Mouse (Mus musculus) liver, embryonic 13.5 days (tissue): ENCODE measurements around the gene Dusp28. TPM values are rescaled to one million over a fixed set of nuclear protein-coding genes. Genes with fewer than 3 reads are reported as not detected.

Experiments
- ATAC-seq: fragments of 200-750 bp; cut with Nextera tagmentation; 2 replicates; pipeline ENCODE4 v1.8.0; 2017; ENCODE audit warnings: low read depth, mild to moderate bottlenecking, moderate number of reproducible peaks, moderate library complexity
- DNase-seq: peaks from one replicate; pipeline ENCODE4 v3.0.0; 2022
- H3K27ac ChIP-seq: fragments of 300-500 bp; sonication (generic); 2 replicates; pipeline ENCODE4 v1.5.1; 2015; ENCODE audit warnings: moderate library complexity, mild to moderate bottlenecking, inconsistent platforms
- H3K27me3 ChIP-seq: fragments of 300-500 bp; sonication (generic); 2 replicates; pipeline ENCODE4 v1.6.1; 2015; ENCODE audit warnings: mild to moderate bottlenecking, inconsistent platforms
- H3K36me3 ChIP-seq: fragments of 300-500 bp; sonication (generic); 2 replicates; pipeline ENCODE4 v1.6.1; 2015; ENCODE audit warnings: mild to moderate bottlenecking, inconsistent platforms
- H3K4me1 ChIP-seq: fragments of 300-500 bp; sonication (generic); replicated peaks from 2 replicates; pipeline ENCODE4 v1.6.1; 2015; ENCODE audit warnings: inconsistent platforms
- H3K4me2 ChIP-seq: fragments of 300-500 bp; sonication (generic); 2 replicates; pipeline ENCODE4 v1.6.1; 2015; ENCODE audit warnings: inconsistent platforms, mild to moderate bottlenecking, moderate library complexity
- H3K4me3 ChIP-seq: fragments of 300-500 bp; sonication (generic); replicated peaks from 2 replicates; pipeline ENCODE4 v1.5.1; 2015; ENCODE audit warnings: mild to moderate bottlenecking, inconsistent platforms
- H3K9ac ChIP-seq: fragments of 300-500 bp; sonication (generic); 2 replicates; pipeline ENCODE4 v1.6.1; 2015; ENCODE audit warnings: mild to moderate bottlenecking, inconsistent platforms
- H3K9me3 ChIP-seq: fragments of 300-500 bp; sonication (generic); replicated peaks from 2 replicates; pipeline ENCODE4 v1.6.1; 2016; ENCODE audit warnings: inconsistent platforms
- WGBS: fragments of 180-500 bp; shearing (Covaris S2); methylation state at CpG from one replicate; pipeline ENCODE4 v1.1.7; 2015; ENCODE audit not compliant: insufficient replicate concordance; 5-methylcytosine and 5-hydroxymethylcytosine counted together
- polyA plus RNA-seq: library from polyadenylated mRNA; unstranded; fragments of >200 nt; fragmentation: Nextera tagmentation; extraction: Ambion mirVana; gene quantifications from 2 replicates; pipeline ENCODE4 v1.2.1, GENCODE M21; 2015

Dusp28 gene
- polyA plus RNA-seq, 1 experiment from 2014 or later, result 6.7 TPM

DNA sequence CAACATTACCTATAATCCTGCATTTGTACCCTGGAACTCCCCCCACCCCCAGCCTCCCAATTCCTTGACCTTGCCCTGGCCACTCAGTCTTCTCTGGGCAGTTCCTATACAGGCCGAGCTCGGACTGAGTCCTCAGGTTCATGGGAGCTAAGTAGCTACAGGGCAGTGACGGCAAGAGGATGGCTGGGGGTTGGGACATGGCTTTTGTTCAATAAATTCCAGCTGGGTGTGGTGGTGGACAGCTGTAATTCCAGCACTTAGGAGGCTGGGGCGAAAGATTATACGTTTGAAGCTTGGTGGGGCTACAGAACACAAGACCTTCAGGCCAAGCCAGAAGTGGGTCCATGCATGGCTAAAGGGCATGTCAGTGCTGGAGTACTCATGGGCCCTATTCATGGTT is 26.7 kb upstream of the Dusp28 start:
- Histone ChIP-seq H3K9ac (no peak overlapping the region), H3K9me3 (no peaks in the 10 kb centered on the region), H3K27ac (no peak overlapping the region), H3K4me1 (no peaks in the 10 kb centered on the region), H3K36me3 (no peaks in the 10 kb centered on the region), H3K27me3 (no peaks in the 10 kb centered on the region), H3K4me2 (no peak overlapping the region), H3K4me3 (no peak overlapping the region)
- no peak for ATAC-seq
- DNase-seq, result no peak
- whole genome bisulfite sequencing, result 66% methylated on average over 5 of the region's 5 CpGs

DNA sequence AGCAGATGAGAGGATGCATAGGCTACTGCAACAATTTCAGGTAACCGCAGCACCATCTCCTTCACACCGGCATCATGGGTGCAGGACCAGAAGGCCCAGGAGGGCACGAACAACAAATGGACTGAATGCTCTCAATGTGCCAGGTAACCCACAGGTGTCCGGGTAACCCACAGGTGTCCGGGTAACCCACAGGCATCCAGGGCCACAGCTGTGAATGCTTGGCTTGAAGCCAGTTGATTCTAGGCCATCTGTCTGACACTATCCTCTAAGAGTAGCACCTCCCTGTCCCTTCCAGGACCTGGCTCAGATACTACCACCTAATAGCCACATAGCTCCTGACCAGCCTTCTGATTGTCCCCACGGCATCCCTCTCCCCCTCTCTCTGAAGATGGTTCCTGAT is 24.8 kb upstream of the Dusp28 start:
- no peaks in the 10 kb centered on the region for H3K4me1 ChIP-seq
- 77% methylated on average over 6 of the region's 6 CpGs for WGBS
- H3K36me3 ChIP-seq, result no peaks in the 10 kb centered on the region
- no peak for DNase-seq
- H3K9ac ChIP-seq, result no peak overlapping the region
- no peak for ATAC-seq
- no peaks in the 10 kb centered on the region for H3K27me3 ChIP-seq
- H3K9me3 ChIP-seq, result no peaks in the 10 kb centered on the region
- no peak overlapping the region for H3K27ac ChIP-seq
- H3K4me3 ChIP-seq, result no peak overlapping the region
- H3K4me2 ChIP-seq, result no peak overlapping the region

DNA sequence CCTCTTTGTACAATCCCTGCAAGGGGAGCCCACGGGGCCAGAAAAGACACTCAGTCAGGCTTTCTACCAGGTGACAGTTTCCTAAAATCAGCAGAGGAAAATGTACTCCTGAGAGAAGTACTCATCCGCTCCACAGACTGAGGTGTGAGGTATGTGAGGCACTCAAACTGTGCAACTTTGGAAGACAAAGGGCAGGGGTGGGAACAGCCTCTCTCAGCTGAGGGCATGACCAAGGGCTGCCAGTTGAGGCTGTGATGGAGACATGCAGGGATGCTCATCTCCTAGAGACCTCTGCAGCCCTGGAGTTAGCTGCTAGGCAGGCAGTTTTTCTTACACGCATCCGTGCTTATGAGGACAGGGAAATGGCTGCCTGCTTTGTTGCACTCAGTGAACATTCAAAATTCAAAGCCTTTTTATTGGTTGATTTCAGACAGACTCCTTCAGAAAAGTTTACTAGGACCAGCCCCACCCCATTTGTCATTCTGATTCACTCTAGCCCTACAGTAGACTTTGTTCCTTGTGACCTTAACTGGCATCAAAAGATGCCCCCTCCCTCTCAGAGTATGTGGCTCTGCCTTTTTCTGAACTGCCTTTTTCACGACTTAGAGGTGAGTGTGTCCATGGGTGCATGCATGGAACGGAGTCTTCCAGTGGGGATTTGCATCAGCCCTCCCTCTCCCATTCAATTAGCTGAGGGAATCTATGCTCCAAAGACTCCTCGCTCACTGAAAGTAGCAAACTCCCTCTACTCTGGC is 17.7 kb upstream of the Dusp28 start:
- no peak for ATAC-seq
- 63% methylated on average over 7 of the region's 7 CpGs for WGBS

DNA sequence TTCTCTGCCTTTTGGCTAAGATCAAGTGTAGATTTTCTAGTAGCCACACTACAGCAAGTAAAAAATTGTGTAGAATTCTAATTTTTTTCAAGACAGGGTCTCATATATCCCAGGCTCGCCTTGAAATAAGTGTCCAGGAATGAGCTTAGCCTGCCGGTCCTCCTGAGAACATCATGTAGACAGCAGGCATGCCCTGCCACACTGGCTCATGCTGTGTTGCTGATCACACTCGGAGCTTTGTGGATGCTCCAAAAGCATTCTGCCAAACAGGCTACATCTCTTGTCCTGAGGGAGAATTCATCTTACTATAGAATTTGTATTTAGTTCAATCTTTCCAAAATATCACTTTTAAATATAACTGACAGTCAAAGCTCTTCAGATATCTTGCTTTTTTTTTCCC is 14.0 kb upstream of the Dusp28 start:
- Histone ChIP-seq H3K27ac (no peak overlapping the region), H3K4me2 (no peak overlapping the region), H3K36me3 (no peaks in the 10 kb centered on the region), H3K27me3 (no peaks in the 10 kb centered on the region; the same call in 1 of the 2 replicates), H3K4me3 (no peak overlapping the region), H3K9me3 (no peaks in the 10 kb centered on the region), H3K9ac (no peak overlapping the region), H3K4me1 (no peaks in the 10 kb centered on the region)
- 47% methylated on average over 3 of the region's 3 CpGs for WGBS
- no peak for ATAC-seq
- no peak for DNase-seq

More for the DNA sequence above, 17.7 kb upstream of the Dusp28 start:
- Histone ChIP-seq H3K4me3 (no peak overlapping the region), H3K4me2 (no peak overlapping the region), H3K27me3 (no peaks in the 10 kb centered on the region), H3K4me1 (no peaks in the 10 kb centered on the region), H3K36me3 (no peaks in the 10 kb centered on the region), H3K27ac (no peak overlapping the region), H3K9me3 (no peaks in the 10 kb centered on the region), H3K9ac (no peak overlapping the region)
- DNase-seq, result no peak

DNA sequence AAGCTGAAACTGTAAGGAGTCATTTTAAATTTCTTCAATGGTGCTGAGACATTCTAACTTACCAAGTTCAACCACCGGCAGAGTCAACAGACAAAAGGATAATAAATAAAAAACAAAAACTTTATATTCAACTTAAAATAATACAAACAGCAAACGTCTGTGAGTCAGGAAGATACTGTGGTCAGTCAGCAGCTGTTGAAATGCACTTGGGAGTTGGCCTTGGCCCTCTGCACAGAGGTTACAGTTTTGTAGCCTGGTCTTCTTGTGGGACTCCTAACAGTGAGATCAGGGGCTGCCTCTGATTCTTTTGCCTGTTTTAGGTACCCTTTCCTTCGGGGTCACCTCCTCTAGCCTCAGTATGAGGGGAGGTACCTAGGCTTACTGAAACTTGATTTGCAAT is 12.9 kb upstream of the Dusp28 start:
- H3K4me2 ChIP-seq, result no peak overlapping the region
- H3K36me3 ChIP-seq, result no peaks in the 10 kb centered on the region
- no peaks in the 10 kb centered on the region for H3K4me1 ChIP-seq
- no peak overlapping the region for H3K27ac ChIP-seq
- 37% methylated on average over 3 of the region's 3 CpGs for WGBS
- ATAC-seq (no peak), DNase-seq (no peak)
- no peaks in the 10 kb centered on the region; the same call in 1 of the 2 replicates for H3K27me3 ChIP-seq
- H3K4me3 ChIP-seq, result no peak overlapping the region
- H3K9me3 ChIP-seq, result no peaks in the 10 kb centered on the region
- H3K9ac ChIP-seq, result no peak overlapping the region

DNA sequence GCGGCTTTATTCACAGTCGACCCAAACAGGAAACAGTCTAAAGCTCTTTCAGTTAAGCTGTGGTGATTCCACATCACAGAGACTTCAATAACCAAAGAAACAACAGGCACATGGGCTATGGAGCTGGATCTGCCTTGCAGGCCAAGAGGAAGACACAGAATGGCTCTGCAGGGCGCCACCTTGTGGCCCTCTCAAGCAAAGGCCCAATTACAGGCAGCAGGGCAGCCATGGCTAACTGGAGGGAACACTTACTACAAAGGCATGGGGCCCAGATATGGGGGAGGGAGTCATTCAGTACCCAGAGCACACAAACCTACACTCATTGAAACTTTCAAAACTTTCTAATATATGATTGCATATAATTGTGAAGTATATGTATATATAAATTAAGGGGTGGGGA is 11.7 kb upstream of the Dusp28 start:
- no peak for ATAC-seq
- WGBS, result 15% methylated on average over 3 of the region's 3 CpGs
- DNase-seq, result peak; percentile 36
- Histone ChIP-seq H3K4me3 (no peak overlapping the region), H3K4me1 (no peaks in the 10 kb centered on the region), H3K9me3 (no peaks in the 10 kb centered on the region), H3K4me2 (no peak overlapping the region), H3K27ac (no peak overlapping the region), H3K27me3 (no peaks in the 10 kb centered on the region; the same call in 1 of the 2 replicates), H3K9ac (no peak overlapping the region), H3K36me3 (no peaks in the 10 kb centered on the region)

DNA sequence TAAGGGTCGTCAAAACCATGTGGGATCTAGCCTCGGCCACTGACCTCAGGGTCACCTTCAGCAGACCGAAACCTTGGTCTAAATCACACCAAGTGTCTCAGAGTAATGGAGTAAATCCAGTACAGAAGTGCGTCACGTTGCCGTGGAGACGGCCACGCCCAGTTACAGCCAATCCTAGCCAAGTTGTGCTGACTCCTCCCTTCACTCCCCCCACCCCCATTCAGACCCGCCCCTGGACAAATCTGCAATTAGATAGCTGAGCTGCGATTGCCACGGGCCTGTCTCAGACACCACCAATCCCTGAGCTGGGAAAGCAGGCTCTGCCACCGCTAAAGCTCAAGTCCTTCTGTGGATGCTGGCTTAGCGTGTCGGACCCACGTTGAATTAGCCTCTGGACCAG is 4.0 kb upstream of the Dusp28 start, which contains the start of gene Ankmy1:
Gene Ankmy1 (minus strand): TSS at position 121 of the 400 bp plus-strand sequence.
- H3K4me1 ChIP-seq, result peaks cover 18% of the 10 kb centered on the region
- no peaks in the 10 kb centered on the region for H3K9me3 ChIP-seq
- H3K27ac ChIP-seq, result no peak within 1 kb of the TSS
- H3K36me3 ChIP-seq, result peaks cover 5% of the 10 kb centered on the region; the same call in 1 of the 2 replicates
- H3K4me3 ChIP-seq, result no peak within 1 kb of the TSS
- H3K27me3 ChIP-seq, result peaks cover 24% of the 10 kb centered on the region
- WGBS, result 5% methylated on average over 15 of the region's 15 CpGs
- H3K4me2 ChIP-seq, result peak within 1 kb of the TSS; percentile 35
- ATAC-seq, result no peak
- H3K9ac ChIP-seq, result no peak within 1 kb of the TSS
- DNase-seq, result peak; percentile 28

DNA sequence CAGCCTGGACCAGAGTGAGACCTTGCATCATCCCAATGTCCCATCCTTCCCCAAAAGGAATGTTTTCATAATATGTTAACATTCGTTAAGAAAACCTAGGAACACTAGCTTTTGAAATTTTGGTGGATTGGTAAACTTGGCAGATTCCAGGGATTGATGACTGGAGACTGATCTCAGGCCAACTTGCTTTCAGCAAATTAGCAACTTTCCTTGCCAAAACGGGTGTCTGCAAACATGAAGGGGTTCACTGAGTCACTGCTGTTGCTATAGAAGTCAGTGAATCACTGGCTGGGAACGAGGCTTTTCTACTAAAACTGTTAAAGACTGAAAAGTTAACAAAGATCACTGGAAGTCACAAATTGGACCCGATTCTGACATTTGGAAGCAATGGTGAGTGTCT is 3.2 kb upstream of the Dusp28 start:
- 53% methylated on average over 4 of the region's 4 CpGs for WGBS
- Histone ChIP-seq H3K9ac (no peak overlapping the region), H3K27ac (no peak overlapping the region), H3K27me3 (peaks cover 24% of the 10 kb centered on the region), H3K4me2 (no peak overlapping the region), H3K9me3 (no peaks in the 10 kb centered on the region), H3K36me3 (peaks cover 5% of the 10 kb centered on the region; the same call in 1 of the 2 replicates), H3K4me3 (no peak overlapping the region), H3K4me1 (peaks cover 27% of the 10 kb centered on the region)
- ATAC-seq (no peak), DNase-seq (no peak)

DNA sequence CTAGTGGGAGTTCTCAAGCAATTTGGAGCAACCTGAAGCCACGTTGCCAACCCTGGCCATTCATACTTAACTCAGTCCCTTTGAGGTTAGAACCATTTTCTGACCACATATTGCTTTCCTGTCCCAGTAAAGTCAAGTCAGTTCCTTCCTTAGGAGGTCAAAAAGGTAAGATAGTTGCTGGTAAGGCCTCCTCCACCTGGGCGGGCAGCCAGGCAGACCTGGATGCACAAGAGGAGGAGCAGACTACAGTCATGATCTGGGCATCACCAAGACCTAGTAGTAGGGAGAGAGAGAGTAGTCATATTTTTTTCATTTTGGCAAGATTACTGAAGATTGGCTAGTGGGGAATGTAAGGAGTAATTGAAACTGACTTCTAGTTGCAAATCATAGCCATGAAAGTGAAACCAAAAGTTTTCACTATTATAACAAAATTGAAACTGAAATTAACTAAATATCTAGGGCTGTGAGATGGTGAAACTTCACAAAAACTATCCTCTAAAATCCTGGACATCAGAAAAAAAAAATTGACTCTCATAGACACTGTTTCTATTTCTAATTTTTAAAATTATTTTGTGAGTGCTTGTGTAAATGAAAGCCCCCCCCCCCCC is 974 bp upstream of the Dusp28 start:
- Histone ChIP-seq H3K9ac (no peak overlapping the region), H3K4me3 (no peak overlapping the region), H3K4me2 (no peak overlapping the region), H3K4me1 (peaks cover 46% of the 10 kb centered on the region), H3K27me3 (peaks cover 24% of the 10 kb centered on the region), H3K9me3 (no peaks in the 10 kb centered on the region), H3K36me3 (peaks cover 5% of the 10 kb centered on the region; the same call in 1 of the 2 replicates), H3K27ac (no peak overlapping the region)
- WGBS, result 65% methylated on average over 2 of the region's 2 CpGs
- DNase-seq (no peak), ATAC-seq (no peak)

DNA sequence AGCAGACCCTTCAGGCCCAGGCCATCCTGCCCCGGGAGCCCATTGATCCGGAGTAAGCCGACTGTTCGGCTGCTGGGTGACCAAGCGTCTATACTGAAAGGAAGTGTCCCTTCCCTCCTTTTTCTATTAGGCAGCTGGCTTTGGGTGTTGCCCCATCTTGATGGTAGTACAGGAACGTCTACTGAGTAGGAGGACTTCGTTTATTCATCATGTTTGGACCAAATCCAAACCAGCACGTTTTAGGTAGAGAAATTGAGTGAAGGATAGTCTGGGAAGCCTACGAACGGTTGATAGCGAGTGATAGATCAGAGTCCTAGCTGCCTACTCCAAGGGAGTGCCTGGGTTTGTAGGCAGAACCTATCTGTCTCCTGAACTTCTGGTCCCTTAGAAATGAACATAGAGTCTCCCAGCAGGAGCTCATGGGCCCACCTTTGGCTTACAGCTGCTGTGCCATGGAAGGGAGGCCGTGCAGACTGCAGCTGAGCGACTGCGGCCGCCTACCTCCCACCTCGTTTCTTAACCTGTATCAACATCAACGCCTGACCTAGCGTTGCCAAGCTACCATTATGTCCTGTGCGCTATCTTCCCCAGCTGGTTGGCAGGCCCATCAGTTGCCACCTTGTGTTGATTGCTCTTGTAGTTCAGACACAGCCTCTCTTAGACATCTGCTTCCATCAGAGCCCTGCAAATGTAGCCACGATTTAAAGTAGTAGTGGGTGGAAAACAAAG is 1.0 kb downstream of the Dusp28 start:
- ATAC-seq (peak; percentile 13), DNase-seq (no peak)
- 43% methylated on average over 20 of the region's 20 CpGs for WGBS
- Histone ChIP-seq H3K27ac (peak overlapping the region; percentile 88), H3K9me3 (no peaks in the 10 kb centered on the region), H3K4me1 (peaks cover 62% of the 10 kb centered on the region), H3K36me3 (peaks cover 5% of the 10 kb centered on the region; the same call in 1 of the 2 replicates), H3K9ac (peak overlapping the region; percentile 83), H3K4me2 (peak overlapping the region; percentile 92), H3K27me3 (peaks cover 7% of the 10 kb centered on the region; the same call in 1 of the 2 replicates), H3K4me3 (peak overlapping the region; percentile 78)

DNA sequence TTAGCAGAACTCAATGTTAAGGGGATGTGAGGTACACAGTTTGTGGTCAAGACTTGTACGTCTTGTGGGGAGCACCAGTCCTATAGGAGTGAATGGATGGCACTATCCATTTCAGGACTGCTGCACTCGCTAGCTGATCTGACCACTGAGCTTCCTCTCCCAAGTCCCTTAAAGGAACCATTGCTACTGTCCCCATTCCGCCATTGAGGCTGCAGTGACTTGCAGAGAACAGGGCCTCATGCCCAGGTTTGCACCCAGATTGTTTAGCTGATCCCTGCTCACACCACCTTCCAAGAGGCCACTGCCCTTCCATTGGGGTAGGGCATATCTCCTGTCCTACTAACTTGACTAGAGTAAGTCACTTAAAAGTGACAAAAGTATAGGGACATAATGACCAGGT is 1.9 kb downstream of the Dusp28 start:
- 75% methylated on average over 3 of the region's 3 CpGs for WGBS
- Histone ChIP-seq H3K9me3 (no peaks in the 10 kb centered on the region), H3K9ac (no peak overlapping the region), H3K27ac (no peak overlapping the region), H3K27me3 (no peaks in the 10 kb centered on the region), H3K4me1 (peaks cover 61% of the 10 kb centered on the region), H3K4me3 (no peak overlapping the region), H3K4me2 (0 out of 2 replicates have a peak overlapping the region, but pooled peaks have one; percentile 92), H3K36me3 (peaks cover 7% of the 10 kb centered on the region)
- ATAC-seq (no peak), DNase-seq (no peak)
